Mouse (Mus musculus): ENCODE measurements around the gene Mall. TPM values are rescaled to one million over a fixed set of nuclear protein-coding genes. Genes with fewer than 3 reads are reported as not detected.

Gene Mall
- total and polyA plus RNA-seq, 2 experiments from 2014 or later, result 0.34 to 1.3 TPM

DNA sequence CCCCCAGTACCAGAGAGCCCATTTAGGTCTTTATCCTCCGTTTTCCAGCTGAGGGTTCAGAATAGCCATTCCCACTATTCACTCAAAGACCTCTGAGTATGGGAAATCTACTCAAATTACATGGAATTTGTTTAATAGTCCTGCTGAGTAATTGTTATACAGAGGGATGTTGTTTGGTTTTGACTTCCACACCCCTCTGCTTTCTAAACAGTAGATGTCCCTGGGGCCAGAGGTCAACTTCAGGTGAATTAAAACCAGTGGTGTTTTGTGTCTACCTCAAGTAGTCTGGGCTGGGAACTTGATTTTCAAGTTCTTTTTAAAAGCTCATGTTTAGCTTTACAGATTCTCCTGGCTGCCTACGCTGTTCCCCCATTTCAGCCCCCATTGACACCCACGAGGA is 15.0 kb downstream of the Mall start:
- WGBS, result 58% methylated on average over 3 of the region's 3 CpGs
- no peak for TF ChIP-seq CTCF (IDR thresholded peaks at IDR 0.05; ENCODE audit: low read depth)
- H3K9me3 ChIP-seq (ENCODE audit: low read length), result no peaks in the 10 kb centered on the region
- no peaks in the 10 kb centered on the region for H3K4me1 ChIP-seq (ENCODE audit: insufficient read depth)
- no peak for ATAC-seq
- no peak overlapping the region for H3K27ac ChIP-seq (ENCODE audit: low read depth, low read length)
- no peak overlapping the region for H3K4me2 ChIP-seq (ENCODE audit: low read depth)
- no peaks in the 10 kb centered on the region for H3K27me3 ChIP-seq (ENCODE audit: insufficient read depth, low read length)
- no peak overlapping the region for H3K9ac ChIP-seq
- DNase-seq, result no peak
- no peak overlapping the region for H3K4me3 ChIP-seq (ENCODE audit: low read depth, low read length)
- no peaks in the 10 kb centered on the region for H3K36me3 ChIP-seq (ENCODE audit: insufficient read depth)

GRCm38 (mm10) chr2:127708792-127709191 is 20.9 kb downstream of the Mall start:
- 79% methylated on average over 3 of the region's 3 CpGs for whole genome bisulfite sequencing
- Histone ChIP-seq H3K27me3 (ENCODE audit: insufficient read depth, low read length) (no peaks in the 10 kb centered on the region), H3K9ac (no peak overlapping the region), H3K36me3 (ENCODE audit: insufficient read depth) (no peaks in the 10 kb centered on the region), H3K27ac (ENCODE audit: low read depth, low read length) (no peak overlapping the region), H3K9me3 (ENCODE audit: low read length) (no peaks in the 10 kb centered on the region), H3K4me1 (ENCODE audit: insufficient read depth) (no peaks in the 10 kb centered on the region), H3K4me3 (ENCODE audit: low read depth, low read length) (no peak overlapping the region), H3K4me2 (ENCODE audit: low read depth) (no peak overlapping the region)
- DNase-seq (no peak), ATAC-seq (no peak)
- no peak for TF ChIP-seq CTCF (IDR thresholded peaks at IDR 0.05; ENCODE audit: low read depth)

DNA sequence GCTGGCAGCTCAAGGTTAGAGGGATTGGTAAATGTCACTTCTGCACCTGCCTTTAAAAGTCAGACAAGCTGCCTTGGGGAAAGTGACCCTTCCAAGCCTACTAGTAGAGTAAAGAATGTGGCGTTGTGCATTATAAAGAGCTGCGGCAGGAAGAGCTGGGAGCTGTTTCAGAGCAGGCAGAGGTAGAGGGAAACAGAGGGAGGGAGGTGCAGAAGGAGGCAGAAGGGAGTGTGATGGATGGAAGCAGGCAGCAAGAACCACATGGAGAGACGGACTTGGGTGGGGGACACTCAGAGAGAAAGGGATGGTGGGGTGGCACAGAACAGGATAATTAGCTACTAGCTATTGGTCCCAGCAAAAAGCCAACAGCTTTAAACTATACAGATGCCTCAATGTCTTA is 21.7 kb downstream of the Mall start:
- ATAC-seq, result no peak

GRCm38 (mm10) chr2:127705267-127705666 is 24.5 kb downstream of the Mall start:
- Histone ChIP-seq H3K4me1 (ENCODE audit: insufficient read depth) (no peaks in the 10 kb centered on the region), H3K27me3 (ENCODE audit: insufficient read depth, low read length) (no peaks in the 10 kb centered on the region), H3K9ac (no peak overlapping the region), H3K9me3 (ENCODE audit: low read length) (no peaks in the 10 kb centered on the region), H3K36me3 (ENCODE audit: insufficient read depth) (no peaks in the 10 kb centered on the region), H3K4me3 (ENCODE audit: low read depth, low read length) (no peak overlapping the region), H3K27ac (ENCODE audit: low read depth, low read length) (no peak overlapping the region), H3K4me2 (ENCODE audit: low read depth) (no peak overlapping the region)
- 79% methylated on average over 6 of the region's 6 CpGs for WGBS
- no peak for DNase-seq
- TF ChIP-seq CTCF (IDR thresholded peaks at IDR 0.05; ENCODE audit: low read depth), result no peak
- no peak for ATAC-seq

More for the DNA sequence above, 21.7 kb downstream of the Mall start:
- Histone ChIP-seq H3K4me2 (ENCODE audit: low read depth) (no peak overlapping the region), H3K9ac (no peak overlapping the region), H3K27ac (ENCODE audit: low read depth, low read length) (no peak overlapping the region), H3K9me3 (ENCODE audit: low read length) (no peaks in the 10 kb centered on the region), H3K4me1 (ENCODE audit: insufficient read depth) (no peaks in the 10 kb centered on the region), H3K27me3 (ENCODE audit: insufficient read depth, low read length) (no peaks in the 10 kb centered on the region), H3K4me3 (ENCODE audit: low read depth, low read length) (no peak overlapping the region), H3K36me3 (ENCODE audit: insufficient read depth) (no peaks in the 10 kb centered on the region)
- no peak for TF ChIP-seq CTCF (IDR thresholded peaks at IDR 0.05; ENCODE audit: low read depth)
- DNase-seq, result no peak
- 56% methylated on average over 3 of the region's 3 CpGs for WGBS

DNA sequence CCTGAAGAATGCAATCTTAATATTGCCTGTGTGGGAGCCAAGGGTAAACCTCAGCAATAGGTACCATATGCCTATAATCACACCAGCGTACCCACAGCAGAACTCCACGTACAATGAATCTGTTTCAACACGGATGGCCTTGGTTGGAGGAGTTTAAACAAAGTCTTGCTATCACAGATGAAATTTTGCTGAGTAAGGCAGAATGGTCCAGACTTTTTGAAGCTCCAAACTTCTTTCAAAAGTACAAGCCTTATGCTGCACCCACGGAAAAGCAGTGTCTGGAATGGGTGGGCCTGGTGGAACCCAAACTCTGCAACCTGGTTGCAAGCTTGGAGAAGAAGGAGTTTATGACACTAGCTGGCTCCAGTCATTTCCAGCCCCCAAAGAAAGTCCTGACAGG is 40.5 kb downstream of the Mall start:
- Histone ChIP-seq H3K4me1 (ENCODE audit: insufficient read depth) (no peaks in the 10 kb centered on the region), H3K4me3 (ENCODE audit: low read depth, low read length) (no peak overlapping the region), H3K4me2 (ENCODE audit: low read depth) (no peak overlapping the region), H3K36me3 (ENCODE audit: insufficient read depth) (no peaks in the 10 kb centered on the region), H3K9ac (no peak overlapping the region), H3K27ac (ENCODE audit: low read depth, low read length) (no peak overlapping the region), H3K9me3 (ENCODE audit: low read length) (no peaks in the 10 kb centered on the region), H3K27me3 (ENCODE audit: insufficient read depth, low read length) (no peaks in the 10 kb centered on the region)
- DNase-seq (no peak), ATAC-seq (no peak)
- no peak for TF ChIP-seq CTCF (IDR thresholded peaks at IDR 0.05; ENCODE audit: low read depth)
- WGBS, result 89% methylated on average over 4 of the region's 4 CpGs

DNA sequence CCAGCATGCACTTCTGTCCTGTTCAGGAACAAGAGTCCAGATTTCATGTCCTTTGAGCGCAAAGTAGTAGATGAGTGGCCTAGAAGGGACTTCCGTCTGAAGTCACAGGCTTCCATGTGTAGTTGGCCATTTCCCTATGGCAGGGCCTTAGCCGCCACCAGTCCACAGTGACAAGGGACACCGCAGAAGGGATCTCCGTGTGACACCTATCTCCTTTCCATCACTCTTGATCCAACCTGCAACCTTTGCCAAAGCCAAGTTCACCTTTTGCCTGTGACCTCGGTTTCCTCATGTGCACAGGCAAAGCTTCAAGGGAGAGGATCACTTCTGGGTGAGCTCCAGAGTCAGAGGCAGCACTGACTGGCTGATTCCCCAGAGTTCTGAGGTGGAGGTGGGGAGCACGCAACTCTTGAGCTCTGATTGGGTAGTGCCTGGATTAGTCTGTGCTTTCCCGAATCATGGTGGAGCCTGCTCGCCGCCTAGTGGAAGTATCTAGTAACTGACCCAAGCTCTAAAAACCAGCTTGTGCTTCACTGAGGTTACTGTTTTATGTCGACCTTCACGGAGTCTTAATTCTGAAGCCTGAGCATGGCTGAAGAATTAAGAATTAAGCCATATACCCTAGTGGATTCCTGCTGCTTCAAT is 45.9 kb downstream of the Mall start:
- Histone ChIP-seq H3K4me1 (ENCODE audit: insufficient read depth) (no peaks in the 10 kb centered on the region), H3K4me3 (ENCODE audit: low read depth, low read length) (no peak overlapping the region), H3K27me3 (ENCODE audit: insufficient read depth, low read length) (no peaks in the 10 kb centered on the region), H3K27ac (ENCODE audit: low read depth, low read length) (no peak overlapping the region), H3K4me2 (ENCODE audit: low read depth) (no peak overlapping the region), H3K36me3 (ENCODE audit: insufficient read depth) (no peaks in the 10 kb centered on the region), H3K9ac (no peak overlapping the region), H3K9me3 (ENCODE audit: low read length) (no peaks in the 10 kb centered on the region)
- TF ChIP-seq CTCF (IDR thresholded peaks at IDR 0.05; ENCODE audit: low read depth), result peak; percentile 88
- 37% methylated on average over 12 of the region's 12 CpGs for WGBS
- ATAC-seq (peak; percentile 94), DNase-seq (peak; percentile 78)

DNA sequence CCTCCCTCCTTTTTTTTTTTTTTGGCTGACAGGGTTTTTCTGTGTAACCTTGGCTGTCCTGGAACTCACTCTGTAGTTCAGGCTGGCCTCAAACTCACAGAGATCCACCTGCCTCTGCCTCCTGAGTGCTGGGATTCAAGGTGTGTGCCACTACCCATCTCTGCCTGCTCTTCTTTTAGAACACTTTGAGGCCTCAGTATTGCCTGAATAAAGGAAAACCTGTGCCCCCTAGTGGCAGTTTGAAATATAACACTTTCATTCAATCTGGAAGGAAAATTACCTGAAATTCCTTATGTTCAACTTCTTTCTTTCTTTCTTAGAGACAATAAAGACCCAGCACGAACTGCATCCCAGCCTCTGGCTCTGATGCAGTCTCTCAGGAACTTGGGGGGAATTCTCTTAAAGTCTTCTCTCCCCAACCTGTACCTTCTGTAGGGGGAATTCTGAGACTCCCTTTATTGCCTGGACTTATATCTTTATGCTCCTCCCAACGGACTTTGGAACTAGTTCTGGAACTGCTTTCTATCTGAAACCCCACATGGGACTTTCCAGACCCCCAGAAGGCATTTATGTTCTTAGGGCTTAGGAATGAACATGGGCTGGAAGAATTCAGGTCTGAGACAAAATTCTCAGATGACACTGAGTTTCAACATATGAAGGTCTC is 61.8 kb downstream of the Mall start:
- peak; percentile 45 for DNase-seq
- no peak; the same call in 1 of the 2 replicates for ATAC-seq
- WGBS, result 25% methylated on average over 2 of the region's 2 CpGs

More for the DNA sequence above, 61.8 kb downstream of the Mall start:
- peak; percentile 66 for TF ChIP-seq CTCF (IDR thresholded peaks at IDR 0.05; ENCODE audit: low read depth)
- H3K27me3 ChIP-seq (ENCODE audit: insufficient read depth, low read length), result no peaks in the 10 kb centered on the region
- no peaks in the 10 kb centered on the region for H3K9me3 ChIP-seq (ENCODE audit: low read length)
- H3K27ac ChIP-seq (ENCODE audit: low read depth, low read length), result no peak overlapping the region
- H3K4me1 ChIP-seq (ENCODE audit: insufficient read depth), result no peaks in the 10 kb centered on the region
- no peak overlapping the region for H3K9ac ChIP-seq
- H3K4me3 ChIP-seq (ENCODE audit: low read depth, low read length), result no peak overlapping the region
- H3K36me3 ChIP-seq (ENCODE audit: insufficient read depth), result no peaks in the 10 kb centered on the region
- H3K4me2 ChIP-seq (ENCODE audit: low read depth), result no peak overlapping the region
